Comparison of ENCODE assay signal across 18 mouse cellular contexts in genomic region chr10:63714151-63714550, GRCm38 (mm10).
"Had no signal": no experiment of that assay in that cellular context is flagged by ENCODE, and none has a peak within 500 bp of the region (broad histone marks: within the 10 kb centered on the region; RNA-seq: fewer than 3 reads in every experiment).

No protein-coding gene starts in this region.

- ATAC-seq: liver, postnatal 0 days; lung, postnatal 0 days; midbrain, embryonic 13.5 days; midbrain, embryonic 16.5 days had no signal

- H3K4me2 ChIP-seq: lung, embryonic 15.5 days; midbrain, embryonic 11.5 days; midbrain, embryonic 13.5 days; neural tube, embryonic 12.5 days; stomach, embryonic 15.5 days had no signal

- H3K27ac ChIP-seq: lung, embryonic 15.5 days; macrophage; midbrain, embryonic 13.5 days; neural tube, embryonic 12.5 days; stomach, embryonic 15.5 days; stomach, postnatal 0 days had no signal

- H3K4me3 ChIP-seq: lung, embryonic 15.5 days; megakaryocyte, embryonic 14.5 days; midbrain, embryonic 13.5 days; neural tube, embryonic 12.5 days; stomach, embryonic 15.5 days had no signal

- H3K36me3 ChIP-seq: lung, embryonic 15.5 days; midbrain, embryonic 13.5 days; neural tube, embryonic 12.5 days; stomach, embryonic 15.5 days had no signal

- DNase-seq: liver, postnatal 0 days; lung, adult 2 months; lung, postnatal 14 days; lung, postnatal 36 days; right cerebral cortex, postnatal 14 days; thymus, adult 2 months; thymus, postnatal 25 days; thymus, postnatal 4 days had no signal

- H3K27me3 ChIP-seq: lung, embryonic 15.5 days; megakaryocyte, embryonic 14.5 days; midbrain, embryonic 13.5 days; neural tube, embryonic 12.5 days; stomach, embryonic 15.5 days had no signal

- H3K9me3 ChIP-seq: lung, embryonic 15.5 days; midbrain, embryonic 13.5 days; neural tube, embryonic 12.5 days; stomach, embryonic 15.5 days had no signal

- H3K9ac ChIP-seq: liver, postnatal 0 days; lung, embryonic 15.5 days; midbrain, embryonic 13.5 days; neural tube, embryonic 12.5 days; stomach, embryonic 15.5 days had no signal

- H3K4me1 ChIP-seq: lung, embryonic 15.5 days; megakaryocyte, embryonic 14.5 days; neural tube, embryonic 12.5 days; stomach, embryonic 15.5 days had no signal
